Mouse (Mus musculus) bone marrow macrophage, adult 2 months (primary cell): ENCODE measurements around the gene Plagl1.

ENCODE experiments used
- CTCF ChIP-seq: IDR thresholded peaks from 2 replicates; pipeline ENCODE4 v1.5.1; 2012; ENCODE audit warnings: low read depth, mild to moderate bottlenecking, low read length, moderate library complexity
- POLR2A ChIP-seq: IDR thresholded peaks from 2 replicates; pipeline ENCODE4 v1.6.1; 2012; ENCODE audit warnings: mild to moderate bottlenecking, low read depth, low read length, borderline replicate concordance

DNA sequence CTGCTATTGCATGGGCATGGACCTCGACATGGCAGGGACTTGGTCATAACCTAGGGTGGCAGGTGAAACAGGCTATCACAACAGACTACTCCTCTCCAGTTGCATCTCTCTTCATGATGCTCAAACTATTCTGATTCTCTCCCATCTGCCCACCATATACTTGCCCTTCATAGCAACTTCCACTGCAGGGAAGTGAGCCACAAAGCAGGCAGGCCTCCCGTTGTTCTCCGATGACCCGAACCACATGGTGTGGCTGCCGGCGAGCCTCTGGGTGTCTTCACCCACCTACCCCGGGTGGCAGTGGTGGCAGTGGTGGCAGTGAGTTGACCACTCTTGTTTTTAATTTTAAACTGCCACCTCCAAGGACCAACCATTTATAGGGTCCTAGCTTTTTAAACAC, 75.4 kb downstream of the Plagl1 start:
- TF ChIP-seq POLR2A (no peak), CTCF (no peak)
